In the genomic region with DNA sequence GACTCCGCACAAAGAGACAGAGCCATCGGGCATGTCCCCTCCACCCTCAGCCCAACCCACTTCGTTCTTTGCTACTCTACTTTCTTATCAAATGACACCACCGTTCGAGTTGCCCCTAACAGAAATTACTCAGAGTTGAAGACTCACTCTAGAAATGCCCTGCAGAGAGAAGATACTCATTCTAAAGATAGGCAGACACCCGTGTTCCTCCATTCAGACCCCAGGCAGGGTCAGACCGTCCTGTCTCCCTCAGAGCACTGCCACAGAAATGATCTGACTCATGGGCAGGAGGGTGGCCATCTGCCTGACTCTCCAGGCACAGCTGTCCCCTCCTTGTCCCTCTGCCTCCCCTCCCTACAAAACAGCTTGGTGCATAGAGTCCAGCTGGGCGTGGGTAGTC, we compare ENCODE assay signal across 18 mouse cellular contexts.
A peak's percentile ranks its signal among the peaks of the same experiment; 100 is the strongest.
DNase-seq lines count a peak whose midpoint lies in the region; ATAC-seq and TF ChIP-seq lines count a peak whose summit lies in the region.
"Had no signal": no experiment of that assay in that cellular context is flagged by ENCODE, and none has a peak within 500 bp of the region (broad histone marks: within the 10 kb centered on the region; RNA-seq: fewer than 3 reads in every experiment).

No protein-coding gene starts in this region.

- no peaks in the 10 kb centered on the region for H3K79me2 ChIP-seq in myocyte (ENCODE audit: control insufficient read depth, insufficient read depth)

- TF ChIP-seq CTCF in stomach, postnatal 0 days (IDR thresholded peaks at IDR 0.05; ENCODE audit: low read depth) = no peak

- no peak overlapping the region for H3K9ac ChIP-seq in heart, embryonic 11.5 days (ENCODE audit: low read depth, low read length)
- H3K9ac ChIP-seq in stomach, embryonic 15.5 days = no peak overlapping the region
- no peak overlapping the region for H3K9ac ChIP-seq in stomach, postnatal 0 days (ENCODE audit: low read length)
- peak overlapping the region; percentile 41 for H3K9ac ChIP-seq in liver, embryonic 12.5 days
- H3K9ac ChIP-seq: embryonic facial prominence, embryonic 12.5 days had no signal

- H3K4me1 ChIP-seq in heart, embryonic 11.5 days (ENCODE audit: control insufficient read depth, insufficient read depth, low read length) = peaks cover 6% of the 10 kb centered on the region; the same call in 1 of the 2 replicates
- no peaks in the 10 kb centered on the region for H3K4me1 ChIP-seq in stomach, embryonic 15.5 days
- no peaks in the 10 kb centered on the region for H3K4me1 ChIP-seq in stomach, postnatal 0 days (replicated peaks; ENCODE audit: control insufficient read depth, insufficient read depth)
- H3K4me1 ChIP-seq in liver, embryonic 12.5 days = peaks cover 52% of the 10 kb centered on the region

- TF ChIP-seq POLR2A in myocyte (IDR thresholded peaks at IDR 0.05; ENCODE audit: insufficient read length, low read depth) = no peak

- 62% methylated on average over 8 of the region's 8 CpGs for WGBS in heart, embryonic 11.5 days (ENCODE audit: insufficient replicate concordance)
- 78% methylated on average over 8 of the region's 8 CpGs for WGBS in stomach, embryonic 15.5 days
- 77% methylated on average over 8 of the region's 8 CpGs for WGBS in stomach, postnatal 0 days
- WGBS in liver, embryonic 12.5 days (ENCODE audit: insufficient replicate concordance) = 23% methylated on average over 8 of the region's 8 CpGs

- no peak for TF ChIP-seq EP300 in stomach, postnatal 0 days (optimal IDR thresholded peaks at IDR 0.05)

- no peak overlapping the region for H3K4me2 ChIP-seq in heart, embryonic 11.5 days
- H3K4me2 ChIP-seq in stomach, embryonic 15.5 days = no peak overlapping the region
- no peak overlapping the region for H3K4me2 ChIP-seq in stomach, postnatal 0 days (replicated peaks; ENCODE audit: low read depth)
- H3K4me2 ChIP-seq in liver, embryonic 12.5 days = peak overlapping the region; percentile 50
- no peak overlapping the region for H3K4me2 ChIP-seq in myocyte (ENCODE audit: low read depth)
- H3K4me2 ChIP-seq: embryonic facial prominence, embryonic 12.5 days had no signal

- no peaks in the 10 kb centered on the region for H3K36me3 ChIP-seq in heart, embryonic 11.5 days (ENCODE audit: control insufficient read depth, insufficient read depth, low read length)
- H3K36me3 ChIP-seq in stomach, embryonic 15.5 days = no peaks in the 10 kb centered on the region
- no peaks in the 10 kb centered on the region for H3K36me3 ChIP-seq in stomach, postnatal 0 days (ENCODE audit: control insufficient read depth, insufficient read depth, low read length)
- H3K36me3 ChIP-seq in liver, embryonic 12.5 days = no peaks in the 10 kb centered on the region
- H3K36me3 ChIP-seq in myocyte (ENCODE audit: control insufficient read depth, insufficient read depth) = no peaks in the 10 kb centered on the region
- H3K36me3 ChIP-seq: embryonic facial prominence, embryonic 12.5 days had no signal

- H3K4me3 ChIP-seq in heart, embryonic 11.5 days (ENCODE audit: low read depth, low read length) = no peak overlapping the region
- no peak overlapping the region for H3K4me3 ChIP-seq in stomach, embryonic 15.5 days (replicated peaks)
- H3K4me3 ChIP-seq in stomach, postnatal 0 days (ENCODE audit: low read depth, low read length) = no peak overlapping the region
- H3K4me3 ChIP-seq in liver, embryonic 12.5 days = no peak overlapping the region
- no peak overlapping the region for H3K4me3 ChIP-seq in myocyte
- H3K4me3 ChIP-seq: embryonic facial prominence, embryonic 12.5 days had no signal

- no peak for DNase-seq in heart, adult 8-10 months (ENCODE audit: low spot score)
- DNase-seq in stomach, postnatal 0 days (ENCODE audit: low spot score) = no peak
- DNase-seq in lung, postnatal 10 days = no peak
- DNase-seq: adrenal gland, postnatal 36 days; B cell, adult 2 months; cerebellum, adult 11 months; gastrocnemius, postnatal 25 days; heart, postnatal 4 days; kidney, adult 9 months; kidney, postnatal 4 days; lung, postnatal 36 days; midbrain, embryonic 14.5 days had no signal

- no peaks in the 10 kb centered on the region for H3K27me3 ChIP-seq in heart, embryonic 11.5 days (ENCODE audit: control insufficient read depth, insufficient read depth, low read length)
- H3K27me3 ChIP-seq in stomach, embryonic 15.5 days (replicated peaks) = 0 out of 2 replicates have a peak, but pooled peaks cover 3% of the 10 kb centered on the region
- H3K27me3 ChIP-seq in stomach, postnatal 0 days (ENCODE audit: control insufficient read depth, insufficient read depth, low read length) = no peaks in the 10 kb centered on the region
- H3K27me3 ChIP-seq in liver, embryonic 12.5 days (replicated peaks) = peaks cover under 1% of the 10 kb centered on the region
- H3K27me3 ChIP-seq in myocyte (ENCODE audit: control insufficient read depth, insufficient read depth, insufficient read length) = no peaks in the 10 kb centered on the region

- peak; percentile 60; the same call in 1 of the 2 replicates for ATAC-seq in heart, embryonic 11.5 days (replicated peaks; ENCODE audit: insufficient number of reproducible peaks, low FRiP score, low TSS enrichment)
- peak; percentile 66; the same call in 1 of the 2 replicates for ATAC-seq in stomach, embryonic 15.5 days (ENCODE audit: insufficient read depth, low FRiP score, low read depth)
- ATAC-seq in stomach, postnatal 0 days (ENCODE audit: low FRiP score, low TSS enrichment) = no peak
- peak; percentile 97 for ATAC-seq in liver, embryonic 12.5 days
- ATAC-seq in inflammation-experienced regulatory T-cells, adult 6 months = no peak

- 0 out of 2 replicates have a peak overlapping the region, but pooled peaks have one; percentile 10 for H3K27ac ChIP-seq in heart, embryonic 11.5 days (ENCODE audit: low read depth, low read length)
- no peak overlapping the region for H3K27ac ChIP-seq in stomach, embryonic 15.5 days
- H3K27ac ChIP-seq in stomach, postnatal 0 days (replicated peaks) = no peak overlapping the region
- H3K27ac ChIP-seq in liver, embryonic 12.5 days = peak overlapping the region; percentile 92
- H3K27ac ChIP-seq: embryonic facial prominence, embryonic 12.5 days had no signal

- no peak overlapping the region for H3ac ChIP-seq in myocyte (ENCODE audit: control insufficient read depth, insufficient read length)

- H3K9me3 ChIP-seq in heart, embryonic 11.5 days (replicated peaks; ENCODE audit: control insufficient read depth, low read length) = no peaks in the 10 kb centered on the region
- no peaks in the 10 kb centered on the region for H3K9me3 ChIP-seq in stomach, embryonic 15.5 days
- no peaks in the 10 kb centered on the region for H3K9me3 ChIP-seq in stomach, postnatal 0 days (ENCODE audit: control insufficient read depth, low read length)
- H3K9me3 ChIP-seq in liver, embryonic 12.5 days (replicated peaks) = no peaks in the 10 kb centered on the region
- H3K9me3 ChIP-seq: embryonic facial prominence, embryonic 12.5 days had no signal

TF ChIP-seq in myocyte, 11 proteins besides CTCF, POLR2A, EP300 and RAD21:
- peak; percentile 2 for TF ChIP-seq TCF12 (IDR thresholded peaks at IDR 0.05; ENCODE audit: insufficient read depth, poor library complexity, severe bottlenecking)
- peak; percentile 79 to 96 (median 84) for TF ChIP-seq MYOG (IDR thresholded peaks at IDR 0.05; ENCODE audit: control insufficient read depth in 1 of 3, insufficient read depth in 1 of 3, insufficient read length in 2 of 3, low read depth in 2 of 3)
- no peak for TF ChIP-seq POLR2AphosphoS2 (IDR thresholded peaks at IDR 0.05; ENCODE audit: insufficient read length, low read depth)
- peak; percentile 74 for TF ChIP-seq TCF3 (IDR thresholded peaks at IDR 0.05; ENCODE audit: insufficient read length, low read depth)
- TF ChIP-seq E2F4 (IDR thresholded peaks at IDR 0.05; ENCODE audit: insufficient read depth) = no peak
- TF ChIP-seq MYOD1 (IDR thresholded peaks at IDR 0.05; ENCODE audit: control insufficient read depth in 1 of 3, insufficient read length in 2 of 3, low read depth in 2 of 3) = peak in 2 of 3 experiments; percentile 78 to 95
- no peak for TF ChIP-seq REST (IDR thresholded peaks at IDR 0.05; ENCODE audit: insufficient read depth, insufficient read length)

Comparison
In these comparisons a context has a peak if more than half of its experiments do, and no peak if none do; other contexts are left out.
1. ATAC-seq: peak in heart, embryonic 11.5 days (single experiment), stomach, embryonic 15.5 days (single experiment) and liver, embryonic 12.5 days (single experiment); none in stomach, postnatal 0 days (single experiment) and inflammation-experienced regulatory T-cells, adult 6 months (single experiment).
2. H3K27ac ChIP-seq: peak in heart, embryonic 11.5 days (single experiment) and liver, embryonic 12.5 days (single experiment); none in stomach, embryonic 15.5 days (single experiment) and stomach, postnatal 0 days (single experiment).